Mouse (Mus musculus): Measurements from ENCODE around the gene Ifnar2.

Gene Ifnar2

DNA sequence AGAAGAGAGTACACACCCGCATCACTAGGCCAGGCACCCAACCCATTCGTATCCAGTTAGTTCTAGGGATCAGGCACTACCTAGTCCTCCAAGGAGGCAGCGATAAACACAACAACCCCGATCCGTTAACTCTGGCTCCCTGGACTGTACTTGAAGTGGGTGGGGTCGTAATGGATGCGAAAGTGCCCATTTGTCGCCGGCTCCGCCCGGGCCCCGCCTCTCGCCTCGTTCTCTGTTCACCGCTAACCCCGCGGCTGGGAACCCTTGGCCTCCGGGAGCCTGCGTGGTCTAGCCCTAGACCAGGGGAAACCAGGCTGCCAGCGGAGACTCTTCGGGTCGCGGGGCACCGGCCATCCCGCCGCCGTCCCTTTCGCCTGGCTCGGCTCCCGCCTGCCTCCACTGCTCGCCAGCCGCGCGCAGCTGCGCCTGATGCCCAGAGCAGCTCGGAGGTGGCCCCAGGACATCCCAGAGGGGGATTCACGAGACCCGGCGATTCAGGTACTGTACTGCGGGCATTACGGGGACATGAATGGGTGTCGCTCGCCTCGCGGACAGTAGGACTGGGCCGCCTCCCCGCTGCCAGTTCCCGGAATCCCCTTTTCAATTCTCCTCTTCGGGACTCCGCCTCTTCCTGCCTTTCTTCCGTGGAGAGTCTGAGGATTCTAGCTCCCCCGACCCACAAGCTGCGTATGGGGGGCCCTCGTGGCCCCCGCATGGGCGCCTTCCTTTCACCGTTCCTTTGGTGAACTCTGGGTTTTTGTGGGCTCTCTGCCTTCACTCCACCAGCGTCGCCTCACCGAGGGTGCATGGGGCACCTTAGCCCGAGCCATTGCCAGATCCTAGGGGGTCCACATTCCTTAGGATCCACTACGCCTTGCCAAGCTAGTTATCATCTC lies at the start of gene Ifnar2:
Ifnar2 (plus strand) TSS at position 207 of the 896 bp plus-strand sequence.
- peak; percentile 78 for DNase-seq

DNA sequence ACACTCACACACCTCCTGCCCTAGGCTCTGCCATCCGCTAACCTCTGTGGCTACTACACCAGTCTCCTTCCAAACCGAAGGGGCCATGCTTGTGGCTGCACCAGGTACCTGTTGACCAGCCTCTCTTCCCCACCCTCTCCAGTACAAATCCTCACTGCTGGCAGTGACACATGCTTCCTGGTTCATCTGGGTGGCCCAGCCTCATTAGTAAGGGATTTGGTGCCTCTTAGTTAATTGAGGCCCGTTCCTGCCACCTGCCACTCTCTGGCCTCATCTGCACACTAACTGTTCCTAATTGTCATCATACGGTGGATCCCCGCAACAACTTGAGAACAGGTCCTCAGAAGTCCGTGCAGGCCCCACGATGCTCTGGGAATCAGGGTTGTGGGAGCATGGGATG lies 45.0 kb upstream of the Ifnar2 start:
- no peak for DNase-seq

GRCm38 (mm10) chr16:91328922-91329321 lies 43.7 kb upstream of the Ifnar2 start:
- DNase-seq: no peak

GRCm38 (mm10) chr16:91330496-91330895 lies 42.1 kb upstream of the Ifnar2 start:
- DNase-seq: no peak

DNA sequence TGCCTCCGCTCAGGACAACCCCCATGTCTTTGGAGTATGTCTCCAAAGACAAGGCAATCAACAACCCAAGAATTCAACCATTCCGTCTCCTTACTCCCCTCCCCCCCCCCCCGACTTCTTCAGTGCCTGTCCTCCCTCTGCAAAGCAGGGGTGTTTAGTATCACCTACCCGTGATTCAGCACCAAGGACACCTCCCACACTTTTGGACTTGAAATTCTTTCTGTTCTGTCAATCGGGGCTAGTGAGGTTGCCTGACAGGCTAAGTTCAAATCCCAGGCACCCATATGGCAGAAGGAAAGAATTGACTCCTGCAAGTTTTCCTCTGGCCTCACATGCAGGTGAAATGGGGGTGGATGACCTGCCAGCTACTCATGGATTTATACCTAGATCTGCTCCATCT lies 41.4 kb upstream of the Ifnar2 start:
- DNase-seq: no peak

GRCm38 (mm10) chr16:91332880-91333279 lies 39.7 kb upstream of the Ifnar2 start:
- no peak for DNase-seq

DNA sequence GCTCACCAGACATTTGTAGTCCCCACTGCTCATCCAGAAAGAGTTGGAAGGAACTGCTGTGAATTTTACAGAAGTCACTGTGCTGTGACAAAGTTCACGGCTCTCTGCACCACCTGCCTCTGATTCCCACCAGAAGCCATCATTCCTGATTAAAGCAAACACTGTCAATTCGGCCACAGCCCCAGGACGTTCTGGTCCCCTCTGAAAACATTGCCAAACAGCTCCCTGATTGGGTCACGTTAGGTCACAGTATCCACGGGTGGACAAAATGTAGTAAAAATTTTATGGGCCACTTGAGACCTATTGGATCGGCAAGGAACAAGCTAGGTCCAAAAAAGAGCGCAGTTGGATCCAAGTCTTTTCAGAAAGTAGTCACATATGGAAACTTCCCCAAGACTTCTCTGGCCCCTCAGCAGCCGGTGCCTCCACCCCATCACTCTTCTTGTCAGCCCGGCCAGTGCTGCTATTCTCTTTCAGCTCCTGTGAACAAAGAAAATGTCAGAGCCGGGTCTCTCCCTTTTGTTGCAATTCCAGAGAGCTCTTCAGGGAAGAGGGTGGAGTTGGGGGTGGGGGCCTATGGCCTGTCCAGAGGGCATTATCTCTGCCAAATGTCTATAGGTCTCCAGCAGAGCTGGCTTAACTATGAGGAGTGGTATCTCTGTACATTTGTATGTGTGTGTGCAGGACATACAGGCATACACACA lies 38.2 kb upstream of the Ifnar2 start:
- DNase-seq: no peak

DNA sequence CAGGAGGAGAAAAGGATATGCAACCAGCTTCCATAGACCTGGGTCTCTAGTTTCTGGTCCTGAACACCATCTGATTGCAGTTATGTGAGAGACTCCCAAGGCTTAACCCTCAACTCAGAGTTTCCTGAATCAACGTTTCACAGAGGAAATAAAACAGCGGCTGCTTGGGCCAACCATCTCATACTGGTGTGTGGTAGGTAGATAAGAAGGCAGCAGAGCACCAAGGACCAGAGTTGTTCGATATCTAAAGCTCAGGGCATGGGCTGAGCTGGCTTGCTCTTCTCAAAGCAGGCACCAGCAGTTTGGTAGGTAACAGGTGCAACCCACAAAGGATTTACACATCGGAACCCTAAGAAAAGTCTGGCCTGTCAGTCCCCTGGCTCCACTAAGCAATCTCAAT lies 35.8 kb upstream of the Ifnar2 start:
- no peak for DNase-seq

GRCm38 (mm10) chr16:91337480-91337879 lies 35.1 kb upstream of the Ifnar2 start:
- no peak for DNase-seq

DNA sequence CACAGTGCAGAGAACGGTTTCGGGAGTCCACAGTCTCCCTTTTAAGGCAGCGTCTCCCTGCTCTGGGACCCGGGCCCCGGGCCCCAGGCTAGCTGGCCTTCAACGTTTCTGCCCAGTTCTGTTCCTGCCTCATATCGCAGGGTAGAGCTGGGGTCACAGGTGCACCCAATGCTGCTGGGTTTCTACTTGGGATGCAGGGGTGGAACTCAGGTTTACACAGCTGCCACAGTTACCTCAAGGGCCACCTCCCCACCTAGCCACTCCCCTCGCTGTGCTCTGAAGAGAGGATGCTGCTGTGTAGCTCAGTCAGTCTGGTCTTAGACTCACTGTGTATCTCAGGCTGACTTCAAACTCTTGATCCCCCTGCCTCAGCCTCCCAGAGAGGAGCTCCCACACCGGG lies 26.1 kb upstream of the Ifnar2 start:
- no peak for DNase-seq

GRCm38 (mm10) chr16:91347491-91348263 lies 24.9 kb upstream of the Ifnar2 start:
- DNase-seq: no peak

- no peak for DNase-seq
Observed at GRCm38 (mm10) chr16:91348264-91348565, 24.4 kb upstream of the Ifnar2 start.

DNA sequence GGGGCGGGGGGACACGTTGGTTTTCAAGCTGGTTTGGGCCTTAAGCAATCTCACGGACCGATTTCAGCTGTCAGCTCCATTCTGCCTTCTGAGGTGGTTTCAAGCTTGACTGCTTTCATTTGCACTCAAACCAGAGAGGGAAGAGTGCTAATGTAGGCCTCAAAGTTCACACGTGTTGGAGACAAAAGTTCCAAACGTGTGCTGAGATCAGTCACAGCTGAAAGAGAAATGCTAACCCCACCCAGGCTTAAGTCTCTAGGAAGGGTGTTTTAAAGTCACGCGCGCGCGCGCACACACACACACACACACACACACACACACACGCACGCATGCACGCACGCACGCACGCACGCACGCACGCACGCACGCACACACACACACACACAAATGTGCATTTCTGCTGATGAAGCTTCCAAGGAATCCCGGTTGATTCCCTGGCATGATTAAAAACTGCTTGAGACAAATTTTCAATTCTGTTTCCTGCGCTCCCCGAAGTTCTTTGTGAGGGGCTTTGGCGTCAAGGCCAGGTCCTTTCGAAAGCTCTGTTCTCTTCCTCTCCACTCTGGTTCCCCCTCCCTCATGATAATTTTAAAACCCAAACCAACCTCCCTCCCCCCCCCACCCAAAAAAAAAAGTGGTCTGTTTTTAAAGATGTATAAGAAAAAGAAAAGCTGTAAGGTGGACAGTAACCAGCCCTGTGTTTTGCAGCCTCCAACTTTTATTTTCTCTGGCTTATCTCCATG lies 23.8 kb upstream of the Ifnar2 start:
- DNase-seq: no peak

GRCm38 (mm10) chr16:91352084-91352562 lies 20.5 kb upstream of the Ifnar2 start:
- DNase-seq: peak; percentile 72

DNA sequence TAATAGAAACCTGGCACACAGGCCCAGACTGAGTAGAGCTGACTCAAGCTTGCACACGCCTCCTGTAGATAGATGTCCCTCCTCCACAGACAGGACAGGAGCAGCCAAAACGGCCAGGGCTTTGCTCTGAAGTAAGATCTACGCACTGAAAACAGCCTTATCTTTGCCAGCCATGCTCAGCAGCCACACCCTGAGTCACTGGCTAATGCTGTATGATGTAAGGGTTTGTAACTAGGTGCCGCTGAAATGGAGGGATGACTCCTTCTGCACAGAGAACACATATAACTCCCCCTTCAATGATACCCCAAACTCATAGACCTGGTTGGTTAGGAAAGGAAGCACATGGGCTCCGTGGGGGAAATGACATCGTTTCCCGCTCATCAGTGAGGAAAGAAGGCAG lies 19.8 kb upstream of the Ifnar2 start:
- no peak for DNase-seq

- no peak for DNase-seq
Observed at GRCm38 (mm10) chr16:91353177-91353576, 19.4 kb upstream of the Ifnar2 start.

DNA sequence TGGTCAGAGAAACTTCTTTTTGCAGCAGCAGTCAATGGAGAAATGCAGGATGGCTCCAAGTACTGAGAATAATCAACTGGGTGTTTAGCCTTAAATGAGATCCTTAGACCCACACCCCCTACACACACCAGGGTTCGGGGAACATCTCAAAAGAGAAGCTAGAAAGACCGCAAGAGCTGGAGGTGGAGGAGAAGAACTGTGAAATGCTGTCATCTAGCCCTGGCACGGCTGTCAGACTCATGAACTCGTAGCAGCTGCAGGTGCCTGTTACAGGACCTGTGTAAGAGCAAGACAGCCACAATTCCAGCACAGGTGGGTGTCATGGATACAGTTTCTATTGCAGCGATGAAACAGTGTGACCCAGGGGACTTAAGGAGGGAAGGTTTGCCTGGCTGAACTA lies 18.9 kb upstream of the Ifnar2 start:
- no peak for DNase-seq

DNA sequence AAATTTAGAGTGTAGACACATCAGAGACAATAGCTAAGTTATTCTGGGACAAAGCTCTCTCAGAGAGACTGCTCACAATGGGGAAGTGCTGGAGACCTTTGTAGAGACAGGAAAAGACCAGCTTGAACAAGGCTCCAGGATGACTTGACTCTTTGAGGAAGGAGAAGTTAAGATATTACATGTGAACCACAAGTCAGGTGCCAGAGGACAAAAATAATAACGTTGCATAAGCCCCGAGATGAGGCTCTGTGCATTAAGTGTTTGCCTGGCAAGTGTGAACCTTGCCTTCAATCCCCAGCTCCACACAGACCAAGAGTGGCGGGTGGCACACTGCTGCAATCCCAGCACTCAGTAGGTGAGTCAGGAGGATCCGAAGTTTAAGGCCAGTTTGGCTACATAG lies 18.0 kb upstream of the Ifnar2 start:
- DNase-seq: peak; percentile 68

DNA sequence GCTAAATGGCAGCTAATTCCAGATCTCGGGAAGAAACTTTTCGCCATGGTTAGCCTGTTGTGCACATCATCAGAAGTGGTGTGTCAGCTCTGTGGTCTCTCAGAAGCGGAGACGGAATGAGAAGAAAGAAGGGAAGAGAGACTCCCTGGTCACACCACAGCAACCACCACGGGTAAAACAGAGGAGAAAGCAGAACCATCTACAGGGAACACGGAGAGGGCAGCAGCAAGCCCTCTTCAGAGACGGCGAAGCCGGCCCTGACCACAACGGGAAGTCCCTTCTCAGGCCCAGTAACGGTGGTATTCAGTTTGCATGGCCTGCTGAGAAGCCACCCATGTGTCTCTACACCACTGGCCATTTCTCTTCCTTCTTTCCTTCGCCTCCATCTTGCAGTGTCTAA lies 17.4 kb upstream of the Ifnar2 start:
- peak; percentile 83 for DNase-seq

- DNase-seq: no peak
Observed at GRCm38 (mm10) chr16:91356760-91357525, 15.6 kb upstream of the Ifnar2 start.

- DNase-seq: no peak
Observed at GRCm38 (mm10) chr16:91357526-91357900, 15.1 kb upstream of the Ifnar2 start.

DNA sequence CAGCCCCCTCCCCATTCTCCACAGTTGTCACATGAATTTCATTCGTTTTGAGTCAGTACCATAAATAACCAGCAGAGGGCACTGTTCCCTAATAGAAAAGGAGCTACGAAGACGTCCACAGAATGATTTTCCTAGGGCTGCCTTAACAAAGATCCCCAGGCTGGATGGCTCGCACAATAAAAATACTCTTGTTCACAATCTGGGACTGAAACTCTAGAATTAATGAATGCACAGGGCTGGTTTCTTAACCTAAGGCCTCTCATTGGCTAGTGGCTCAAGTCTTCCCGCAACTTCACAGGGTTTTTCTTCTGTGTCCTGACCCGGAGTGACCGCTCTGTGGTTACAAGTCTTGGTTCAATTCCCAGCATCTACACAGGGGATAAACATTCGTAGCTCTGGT lies 14.0 kb upstream of the Ifnar2 start:
- DNase-seq: no peak
